Mouse (Mus musculus) bone marrow, adult 2 months (tissue): Measurements from ENCODE around the gene Gm45213. TPM values are rescaled to one million over a fixed set of nuclear protein-coding genes. Genes with fewer than 3 reads are reported as not detected.

ENCODE experiments used
- H3K27ac ChIP-seq: fragments of 200-500 bp; 2 replicates; pipeline ENCODE4 v1.5.1; 2012; ENCODE audit warnings: low read depth, mild to moderate bottlenecking, control low read depth, inconsistent platforms, low read length; ENCODE audit not compliant: control insufficient read depth, poor library complexity, insufficient read depth
- H3K4me1 ChIP-seq: fragments of 200-500 bp; 2 replicates; pipeline ENCODE4 v1.6.1; 2011; ENCODE audit warnings: low read length; ENCODE audit not compliant: control insufficient read depth, insufficient read depth
- H3K4me3 ChIP-seq: fragments of 200-500 bp; replicated peaks from 2 replicates; pipeline ENCODE3; 2011; ENCODE audit warnings: mild to moderate bottlenecking, low read depth, low read length, control low read depth; ENCODE audit not compliant: control insufficient read depth
- CTCF ChIP-seq: fragments of 200-500 bp; IDR thresholded peaks from 2 replicates; pipeline ENCODE4 v1.5.1; 2011; ENCODE audit warnings: low read length, control low read depth; ENCODE audit not compliant: control insufficient read depth, insufficient read depth
- POLR2A ChIP-seq: fragments of 200-500 bp; IDR thresholded peaks from 2 replicates; pipeline ENCODE4 v1.6.1; 2011; ENCODE audit warnings: low read depth, mild to moderate bottlenecking, control low read depth, low read length, borderline replicate concordance; ENCODE audit not compliant: control insufficient read depth
- WGBS: fragments of 180-500 bp; shearing (Covaris S2); methylation state at CpG from one replicate; pipeline ENCODE4 v1.1.7; 2018; 5-methylcytosine and 5-hydroxymethylcytosine counted together
- polyA plus RNA-seq: library from polyadenylated mRNA; stranded (reverse); fragments of >200 nt; gene quantifications from 2 replicates; pipeline ENCODE4 v1.2.4, GENCODE M21; 2011; ENCODE audit warnings: low replicate concordance; ENCODE audit not compliant: missing spikeins, insufficient read depth, insufficient read length

The Gm45213 gene
- polyA plus RNA-seq, 1 experiment = not detected

DNA sequence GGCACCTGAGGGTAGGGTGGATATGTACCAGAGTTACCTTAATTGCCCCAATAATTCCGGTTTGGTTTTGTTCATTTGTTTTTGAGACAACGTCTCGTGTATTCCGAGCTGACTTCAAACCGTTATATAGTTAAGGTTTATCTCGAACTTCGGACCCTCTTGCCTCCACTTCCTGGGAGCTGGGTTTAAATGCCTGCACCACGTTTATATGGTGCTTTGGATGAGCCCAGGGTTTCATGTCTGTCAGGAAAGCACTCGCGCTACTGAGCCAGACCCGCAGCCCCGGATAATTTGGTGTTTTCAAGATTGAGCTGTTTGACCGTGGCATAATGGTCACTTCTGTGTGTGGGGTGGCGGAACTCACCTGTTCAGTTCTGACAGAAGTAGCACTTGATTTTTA lies 17.7 kb downstream of the Gm45213 start:
- Histone ChIP-seq H3K4me1 (no peaks in the 10 kb centered on the region; the same call in 1 of the 2 replicates), H3K27ac (no peak overlapping the region), H3K4me3 (peak overlapping the region; percentile 95)
- TF ChIP-seq CTCF (no peak), POLR2A (no peak)
- under 1% methylated on average over 14 of the region's 14 CpGs for WGBS

DNA sequence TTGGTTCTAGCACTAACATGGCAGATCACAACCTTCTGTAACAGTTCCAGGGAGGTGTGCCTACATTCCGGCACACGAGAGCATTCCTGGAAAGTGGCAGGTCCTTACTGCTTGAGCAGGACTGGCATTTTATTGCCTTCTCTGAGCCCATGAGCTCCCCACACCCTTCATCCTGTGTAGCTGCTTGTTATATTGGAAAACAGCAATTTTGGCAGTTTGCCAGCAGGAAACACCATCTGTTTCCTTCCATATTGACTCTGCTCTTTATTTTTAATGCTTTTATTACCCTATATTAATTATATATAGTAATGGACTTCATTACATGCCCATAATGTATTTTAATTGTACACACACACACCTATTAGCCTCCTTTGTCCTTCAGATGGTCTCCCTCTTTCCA lies 33.0 kb downstream of the Gm45213 start:
- H3K4me3 ChIP-seq = no peak overlapping the region

DNA sequence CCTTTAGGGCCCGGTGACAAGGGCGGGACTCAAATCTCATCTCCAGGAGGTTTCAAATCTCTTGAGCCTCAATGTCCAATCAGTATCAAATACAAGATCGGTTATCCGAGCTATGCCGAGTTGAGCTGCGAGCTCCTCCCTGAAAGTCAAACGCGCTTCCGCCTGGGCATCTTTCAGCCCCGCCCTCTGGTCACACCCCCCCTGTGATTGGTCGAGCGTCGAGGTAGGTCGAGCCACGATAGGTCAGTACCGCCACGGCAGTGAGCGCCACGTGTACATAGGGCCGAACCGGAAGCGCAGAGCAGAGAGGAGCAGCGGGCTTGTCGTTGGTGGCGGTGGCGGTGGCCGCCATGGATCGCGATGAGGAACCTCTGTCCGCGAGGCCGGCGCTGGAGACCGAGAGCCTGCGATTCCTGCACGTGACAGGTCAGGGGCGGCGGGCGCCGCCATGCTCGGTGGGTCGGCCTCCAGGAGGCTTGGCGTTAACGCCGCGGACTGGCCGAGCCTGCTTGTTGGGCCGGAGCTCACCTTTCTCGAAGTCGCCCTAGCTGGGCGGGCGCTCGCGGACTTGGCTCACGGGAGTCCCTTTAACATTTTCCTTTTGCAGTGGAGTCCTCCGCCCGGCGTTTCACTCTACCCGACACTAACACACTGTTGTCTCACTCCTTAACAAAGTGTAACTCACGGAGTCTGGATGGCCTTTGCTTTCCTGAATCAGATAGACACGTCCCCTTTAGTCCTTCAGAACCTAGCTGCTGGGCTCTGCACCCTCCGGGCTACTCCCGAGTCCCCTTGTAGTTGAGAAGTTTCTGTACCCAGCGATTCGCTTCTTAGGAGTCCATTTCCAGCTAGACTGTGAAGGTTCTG lies 36.2 kb downstream of the Gm45213 start, which contains the start of gene Selenos:
TSS of gene Selenos (plus strand) at position 286 of the 867 bp plus-strand sequence.
- Histone ChIP-seq H3K4me1 (peaks cover 2% of the 10 kb centered on the region), H3K27ac (peak within 1 kb of the TSS; percentile 69), H3K4me3 (peak within 1 kb of the TSS; percentile 73)
- under 1% methylated on average over 65 of the region's 65 CpGs for WGBS
- TF ChIP-seq POLR2A = peak; percentile 96
- TF ChIP-seq CTCF = no peak

More for the DNA sequence above, 33.0 kb downstream of the Gm45213 start:
- 74% methylated on average over 2 of the region's 2 CpGs for WGBS
- Histone ChIP-seq H3K4me1 (peaks cover 2% of the 10 kb centered on the region; the same call in 1 of the 2 replicates), H3K27ac (no peak overlapping the region)
- TF ChIP-seq POLR2A (no peak), CTCF (no peak)

DNA sequence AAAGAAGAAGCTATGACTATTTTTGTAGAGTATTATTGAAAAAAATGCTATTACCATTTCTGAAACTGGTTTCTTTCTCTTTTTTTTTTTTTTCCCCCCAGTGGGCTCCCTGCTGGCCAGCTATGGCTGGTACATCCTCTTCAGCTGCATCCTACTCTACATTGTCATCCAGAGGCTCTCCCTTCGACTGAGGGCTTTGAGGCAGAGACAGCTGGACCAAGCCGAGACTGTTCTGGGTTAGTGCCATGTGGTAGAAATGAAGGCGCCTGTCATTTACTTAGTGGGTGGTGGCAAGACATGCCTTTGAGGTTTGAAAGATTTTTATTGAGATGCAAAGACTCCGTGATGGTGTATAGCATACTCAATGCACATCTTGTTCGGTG lies 36.8 kb downstream of the Gm45213 start:
- Histone ChIP-seq H3K27ac (no peak overlapping the region), H3K4me1 (peaks cover 2% of the 10 kb centered on the region), H3K4me3 (peak overlapping the region; percentile 38)
- TF ChIP-seq CTCF (no peak), POLR2A (no peak)
- 33% methylated on average over 5 of the region's 5 CpGs for WGBS

DNA sequence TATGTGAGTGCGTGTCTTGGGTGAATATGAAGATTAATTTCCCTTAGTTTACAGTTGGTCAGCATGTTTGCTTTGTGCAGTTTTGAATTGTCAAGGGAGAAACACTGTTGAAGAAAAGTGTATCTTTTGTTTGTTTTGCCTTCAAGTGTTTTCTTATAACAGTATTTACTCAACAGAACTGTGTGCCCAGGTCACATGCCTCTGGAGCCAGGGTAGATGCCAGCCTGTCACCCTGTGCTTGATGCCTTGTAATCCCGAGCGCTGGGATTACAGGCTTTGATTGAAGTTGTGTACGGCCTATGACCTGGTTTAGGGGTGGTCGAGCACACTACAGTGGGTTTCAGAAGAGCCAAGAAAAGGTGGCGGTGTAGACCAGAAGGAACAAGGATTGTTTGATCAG lies 40.4 kb downstream of the Gm45213 start:
- WGBS = 88% methylated on average over 6 of the region's 6 CpGs
- Histone ChIP-seq H3K4me1 (peaks cover 2% of the 10 kb centered on the region), H3K4me3 (no peak overlapping the region), H3K27ac (no peak overlapping the region)
- TF ChIP-seq CTCF (no peak), POLR2A (no peak)

DNA sequence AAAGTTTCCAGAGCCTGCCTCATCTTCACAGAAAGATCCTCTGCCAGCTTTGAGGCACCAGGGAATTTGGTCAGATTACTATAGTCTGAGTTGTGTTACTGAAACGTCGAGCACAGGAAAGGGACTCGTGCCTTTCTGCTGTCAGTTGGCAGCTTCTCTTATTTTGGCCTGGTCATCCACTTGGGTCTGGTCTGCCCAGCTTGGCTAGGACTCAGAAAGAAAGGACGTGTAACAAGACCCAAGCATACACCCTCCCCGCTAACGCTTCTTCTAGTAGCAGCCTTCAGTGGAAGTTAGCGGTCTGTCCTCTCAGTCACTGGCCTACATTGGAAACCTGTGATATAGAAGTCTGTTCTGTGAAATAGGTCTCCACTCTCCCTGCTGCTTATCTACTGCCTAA lies 41.1 kb downstream of the Gm45213 start:
- Histone ChIP-seq H3K27ac (no peak overlapping the region), H3K4me1 (peaks cover 2% of the 10 kb centered on the region), H3K4me3 (no peak overlapping the region)
- 84% methylated on average over 7 of the region's 7 CpGs for WGBS
- TF ChIP-seq CTCF = no peak
- no peak for TF ChIP-seq POLR2A

DNA sequence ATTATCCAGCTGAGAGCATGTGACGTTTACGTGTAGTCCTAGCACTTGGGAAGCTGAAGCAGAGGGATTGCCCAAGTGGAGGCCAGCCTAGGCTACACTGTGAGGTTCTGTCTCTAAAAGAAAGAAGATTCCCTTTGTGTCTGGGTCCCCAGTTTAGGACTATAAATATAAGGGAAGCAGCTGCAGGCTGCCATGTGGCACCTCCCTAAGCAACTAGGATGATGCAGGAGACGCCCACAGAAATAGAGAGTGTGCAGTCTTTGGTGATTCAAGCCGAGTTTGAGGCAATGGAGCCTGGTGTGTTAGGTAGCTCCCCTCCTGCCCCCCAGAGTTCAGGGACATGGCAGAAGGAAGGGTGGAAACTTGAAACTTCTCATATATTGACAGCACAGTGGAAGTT lies 44.2 kb downstream of the Gm45213 start:
- no peak overlapping the region for H3K4me3 ChIP-seq
- no peak overlapping the region for H3K27ac ChIP-seq
- TF ChIP-seq POLR2A = no peak
- TF ChIP-seq CTCF = no peak
- H3K4me1 ChIP-seq = no peaks in the 10 kb centered on the region; the same call in 1 of the 2 replicates
- 75% methylated on average over 4 of the region's 4 CpGs for WGBS

DNA sequence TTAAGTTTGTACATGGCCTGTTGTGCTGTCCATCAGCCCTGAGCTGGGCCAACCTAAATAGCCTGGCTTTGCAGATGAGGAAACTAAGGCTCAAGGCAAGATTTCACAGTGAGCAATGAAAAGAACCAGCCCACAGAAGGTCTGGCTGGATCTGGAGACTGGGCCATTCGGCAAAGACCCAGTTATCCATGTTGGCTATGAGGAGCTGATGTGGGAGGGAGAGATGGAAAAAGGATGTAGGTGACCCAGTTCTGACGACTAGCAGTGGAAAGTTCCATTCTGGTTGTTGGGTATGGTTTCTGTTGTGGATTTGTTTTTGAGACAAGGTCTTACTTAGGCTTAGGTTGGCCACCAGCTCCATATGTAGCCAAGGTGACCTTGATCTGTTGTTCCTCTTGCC lies 44.7 kb downstream of the Gm45213 start:
- 76% methylated on average over 2 of the region's 2 CpGs for WGBS
- Histone ChIP-seq H3K4me3 (no peak overlapping the region), H3K27ac (no peak overlapping the region), H3K4me1 (no peaks in the 10 kb centered on the region; the same call in 1 of the 2 replicates)
- TF ChIP-seq POLR2A (no peak), CTCF (no peak)

DNA sequence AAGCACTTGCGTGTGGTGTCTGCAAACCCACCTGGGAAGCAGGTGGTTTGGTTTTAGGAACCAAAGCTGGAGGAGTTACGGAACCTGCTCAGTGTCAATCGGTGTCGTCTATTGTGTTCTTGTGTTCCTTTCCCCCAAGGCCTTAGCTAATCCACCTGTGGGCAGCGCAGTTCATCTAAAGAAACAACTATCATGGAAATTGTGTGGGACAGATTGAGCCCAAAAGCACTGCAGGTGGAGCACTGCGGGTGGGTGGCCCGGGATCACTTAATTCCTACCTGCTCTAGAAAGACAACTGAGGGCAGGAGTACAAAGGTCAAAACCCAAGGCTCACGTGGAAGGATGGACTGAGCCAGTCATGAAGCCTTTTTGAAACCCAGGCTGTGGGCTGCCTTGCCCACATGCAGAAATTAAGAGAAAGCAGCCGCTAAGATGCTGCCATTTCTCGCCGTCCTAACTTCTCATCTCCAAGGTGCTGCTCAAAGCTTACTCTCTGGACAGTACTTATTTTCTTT lies 47.3 kb downstream of the Gm45213 start:
- TF ChIP-seq POLR2A (no peak), CTCF (no peak)
- WGBS = 86% methylated on average over 11 of the region's 11 CpGs
- Histone ChIP-seq H3K4me3 (no peak overlapping the region), H3K27ac (no peak overlapping the region), H3K4me1 (no peaks in the 10 kb centered on the region)
